Mouse (Mus musculus) hindbrain, embryonic 16.5 days (tissue): Measurements from ENCODE around the gene Ncoa7. TPM values are rescaled to one million over a fixed set of nuclear protein-coding genes. Genes with fewer than 3 reads are reported as not detected.
"Not testable (repeated sequence)": the region's sequence is repeated elsewhere in the genome, so short reads cannot be mapped to it uniquely, and the experiment has no call there.

Source experiments
- ATAC-seq: fragments of 200-750 bp; cut with Nextera tagmentation; 2 replicates; pipeline ENCODE4 v1.8.0; 2017; ENCODE audit warnings: moderate TSS enrichment, moderate library complexity
- H3K27ac ChIP-seq: fragments of 300-500 bp; sonication (generic); 2 replicates; pipeline ENCODE4 v1.5.1; 2014; ENCODE audit warnings: low read depth, mild to moderate bottlenecking, control low read depth, low read length, moderate library complexity
- H3K27me3 ChIP-seq: fragments of 300-500 bp; sonication (generic); replicated peaks from 2 replicates; pipeline ENCODE4 v1.6.1; 2014; ENCODE audit warnings: low read length; ENCODE audit not compliant: control insufficient read depth, insufficient read depth
- H3K36me3 ChIP-seq: fragments of 300-500 bp; sonication (generic); 2 replicates; pipeline ENCODE4 v1.6.1; 2014; ENCODE audit warnings: mild to moderate bottlenecking, low read length, moderate library complexity, mixed read lengths; ENCODE audit not compliant: control insufficient read depth, insufficient read depth
- H3K4me1 ChIP-seq: fragments of 300-500 bp; sonication (generic); 2 replicates; pipeline ENCODE4 v1.6.1; 2014; ENCODE audit warnings: low read depth, low read length; ENCODE audit not compliant: control insufficient read depth, insufficient read depth
- H3K4me2 ChIP-seq: fragments of 300-500 bp; sonication (generic); 2 replicates; pipeline ENCODE4 v1.6.1; 2014; ENCODE audit warnings: mild to moderate bottlenecking, low read length, control low read depth, moderate library complexity
- H3K4me3 ChIP-seq: fragments of 300-500 bp; sonication (generic); 2 replicates; pipeline ENCODE4 v1.5.1; 2014; ENCODE audit warnings: mild to moderate bottlenecking, low read length, control low read depth, moderate library complexity
- H3K9ac ChIP-seq: fragments of 300-500 bp; sonication (generic); 2 replicates; pipeline ENCODE4 v1.6.1; 2014; ENCODE audit warnings: low read depth, mild to moderate bottlenecking, control low read depth, low read length, moderate library complexity
- H3K9me3 ChIP-seq: fragments of 300-500 bp; sonication (generic); 2 replicates; pipeline ENCODE4 v1.6.1; 2014; ENCODE audit warnings: mild to moderate bottlenecking, low read length, moderate library complexity; ENCODE audit not compliant: control insufficient read depth
- WGBS: fragments of 180-500 bp; shearing (Covaris S2); extraction: QIAGEN DNeasy Blood & Tissue Kit; methylation state at CpG from one replicate; pipeline ENCODE4 v1.1.7; 2014; 5-methylcytosine and 5-hydroxymethylcytosine counted together
- polyA plus RNA-seq: library from polyadenylated mRNA; unstranded; fragments of >200 nt; fragmentation: Nextera tagmentation; extraction: Ambion mirVana; gene quantifications from 2 replicates; pipeline ENCODE4 v1.2.1, GENCODE M21; 2015

Ncoa7 gene
- polyA plus RNA-seq, 1 experiment from 2014 or later, result 26.1 TPM

DNA sequence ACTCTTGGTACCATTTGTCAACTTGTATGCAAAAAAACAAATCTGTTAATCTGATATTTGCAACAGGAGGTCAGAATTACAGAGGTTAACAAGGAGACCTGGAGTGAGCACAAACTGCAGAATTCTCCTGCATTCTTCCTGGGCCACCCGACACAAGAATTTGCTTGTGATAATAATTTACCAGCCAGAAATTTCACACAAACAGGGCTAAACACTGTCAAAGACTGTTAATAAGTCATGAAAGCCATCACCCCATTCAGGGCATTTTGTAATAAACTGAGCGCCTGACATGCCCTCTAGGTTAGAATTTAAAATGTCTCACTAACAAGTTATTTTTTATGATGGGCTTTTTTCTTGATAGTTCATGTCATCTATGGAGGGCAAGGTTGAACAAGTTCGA is 12.1 kb downstream of the Ncoa7 start:
- no peaks in the 10 kb centered on the region for H3K27me3 ChIP-seq

DNA sequence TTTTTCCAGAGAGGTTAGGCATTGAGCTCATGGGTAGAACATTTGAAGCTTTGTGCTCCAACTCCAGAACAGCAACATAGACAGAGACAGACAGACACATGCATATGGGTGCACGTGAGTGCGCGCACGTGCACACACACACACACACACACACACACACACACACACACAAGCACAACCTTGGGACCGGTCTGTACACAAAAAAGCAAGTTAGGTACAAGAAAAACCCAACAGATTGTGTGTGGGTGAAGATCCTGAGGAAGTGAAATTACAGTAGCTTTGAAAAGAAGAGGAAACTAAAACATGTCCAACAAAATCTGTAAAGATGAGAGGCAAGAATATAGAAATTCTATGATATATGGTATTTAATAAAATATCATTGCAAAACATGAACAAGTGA is 13.6 kb downstream of the Ncoa7 start:
- no peak overlapping the region for H3K27ac ChIP-seq
- H3K4me3 ChIP-seq, result no peak overlapping the region
- H3K9me3 ChIP-seq, result peaks cover 4% of the 10 kb centered on the region
- no peak for ATAC-seq
- H3K36me3 ChIP-seq, result 0 out of 2 replicates have a peak, but pooled peaks cover 4% of the 10 kb centered on the region
- WGBS, result 97% methylated on average over 5 of the region's 5 CpGs
- H3K4me1 ChIP-seq, result no peaks in the 10 kb centered on the region
- H3K27me3 ChIP-seq, result no peaks in the 10 kb centered on the region
- no peak overlapping the region for H3K4me2 ChIP-seq
- H3K9ac ChIP-seq, result no peak overlapping the region

More for the DNA sequence above, 12.1 kb downstream of the Ncoa7 start:
- H3K4me3 ChIP-seq, result no peak overlapping the region
- peaks cover 7% of the 10 kb centered on the region for H3K9me3 ChIP-seq
- no peak overlapping the region for H3K27ac ChIP-seq
- H3K4me1 ChIP-seq, result no peaks in the 10 kb centered on the region
- no peak overlapping the region for H3K4me2 ChIP-seq
- WGBS, result 92% methylated on average over 3 of the region's 3 CpGs
- ATAC-seq, result no peak
- 0 out of 2 replicates have a peak, but pooled peaks cover 5% of the 10 kb centered on the region for H3K36me3 ChIP-seq
- no peak overlapping the region for H3K9ac ChIP-seq

DNA sequence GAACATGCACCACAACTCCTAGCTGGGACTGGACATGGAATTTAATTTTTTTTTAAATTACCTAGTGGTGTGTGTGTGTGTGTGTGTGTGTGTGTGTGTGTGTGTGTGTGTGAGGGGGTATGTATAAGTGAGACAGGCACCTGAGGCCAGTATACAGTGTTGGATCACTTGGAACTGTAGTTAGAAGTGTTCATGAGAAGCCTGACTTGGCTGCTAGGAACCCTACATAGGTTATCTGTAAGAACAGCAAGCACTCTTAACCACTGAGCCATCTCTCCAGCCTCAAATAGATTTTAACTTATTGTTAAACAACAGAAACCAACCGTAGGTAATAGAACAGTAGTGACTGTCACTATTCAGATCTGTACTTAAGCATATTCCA is 14.8 kb downstream of the Ncoa7 start:
- Histone ChIP-seq H3K4me3 (no peak overlapping the region), H3K27ac (no peak overlapping the region), H3K4me1 (no peaks in the 10 kb centered on the region), H3K9me3 (no peaks in the 10 kb centered on the region), H3K9ac (no peak overlapping the region), H3K27me3 (no peaks in the 10 kb centered on the region), H3K4me2 (no peak overlapping the region), H3K36me3 (no peaks in the 10 kb centered on the region)
- 91% methylated on average over 1 of the region's 1 CpGs for WGBS
- ATAC-seq, result no peak

DNA sequence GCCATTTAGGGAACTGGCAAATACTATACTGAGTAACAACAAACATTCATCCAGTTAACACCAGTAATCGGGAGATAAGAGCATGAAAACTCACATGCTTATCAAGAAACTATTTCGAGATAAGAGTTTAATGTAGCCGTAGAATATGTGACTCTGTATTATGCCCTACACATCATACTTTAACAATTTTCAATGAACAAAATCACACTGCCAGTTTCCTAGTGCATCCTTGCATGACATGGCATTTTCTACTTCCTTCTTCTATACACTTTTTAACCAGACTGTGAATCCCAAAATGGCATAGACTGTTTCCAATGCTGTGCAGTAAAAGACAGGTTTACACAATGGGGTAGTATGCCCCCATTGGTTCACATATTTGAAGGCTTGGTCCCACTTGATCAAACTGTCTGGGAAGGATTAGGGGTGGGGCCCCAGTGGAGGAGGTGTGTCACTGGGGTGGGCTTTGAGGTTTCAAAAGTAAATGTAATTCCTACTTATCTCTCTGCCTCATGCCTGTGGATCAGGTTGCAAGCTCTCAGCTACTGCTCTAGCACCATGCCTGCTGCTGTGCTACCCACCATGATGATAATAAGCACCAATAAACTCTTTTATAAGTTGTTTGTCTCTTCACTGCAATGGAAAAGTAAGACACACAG is 15.3 kb downstream of the Ncoa7 start:
- Histone ChIP-seq H3K4me1 (no peaks in the 10 kb centered on the region), H3K9ac (no peak overlapping the region), H3K36me3 (no peaks in the 10 kb centered on the region), H3K27me3 (no peaks in the 10 kb centered on the region), H3K27ac (no peak overlapping the region), H3K4me3 (no peak overlapping the region), H3K4me2 (no peak overlapping the region), H3K9me3 (no peaks in the 10 kb centered on the region)
- no peak for ATAC-seq
- WGBS, result 98% methylated on average over 3 of the region's 3 CpGs

DNA sequence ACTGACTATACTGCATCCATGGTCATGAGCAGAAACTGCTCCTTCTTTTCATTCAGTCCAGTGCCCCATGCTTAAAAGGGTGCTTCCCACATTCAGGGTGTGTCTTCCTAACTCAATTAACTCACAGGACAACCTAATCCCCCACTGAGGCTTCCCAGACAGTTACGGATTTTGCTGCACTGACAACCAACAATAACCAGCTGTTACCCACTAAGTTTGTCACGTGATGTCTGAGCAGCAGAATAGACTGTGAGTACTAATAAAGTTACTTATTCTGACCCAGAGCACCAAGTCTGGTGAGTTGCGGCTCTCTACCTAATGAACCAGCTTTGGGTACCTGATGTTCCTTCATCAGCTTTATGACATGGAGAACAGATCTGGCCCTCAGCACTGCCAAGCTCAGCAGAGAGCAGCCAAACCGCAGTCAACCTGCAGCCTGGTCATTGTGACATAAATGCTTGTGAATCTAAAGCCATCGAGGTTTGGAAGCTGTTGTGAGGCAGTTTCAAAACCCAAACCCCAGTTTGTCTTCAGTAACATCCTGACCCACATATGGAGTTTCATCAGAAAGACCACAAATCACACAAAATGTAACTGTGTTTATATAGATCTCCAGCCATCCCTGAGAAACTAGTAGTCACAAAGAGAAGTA is 16.9 kb downstream of the Ncoa7 start:
- Histone ChIP-seq H3K36me3 (no peaks in the 10 kb centered on the region), H3K4me1 (no peaks in the 10 kb centered on the region), H3K4me3 (no peak overlapping the region), H3K27me3 (no peaks in the 10 kb centered on the region), H3K9ac (no peak overlapping the region), H3K4me2 (no peak overlapping the region), H3K27ac (no peak overlapping the region), H3K9me3 (no peaks in the 10 kb centered on the region)
- no peak for ATAC-seq
- WGBS, result 91% methylated on average over 5 of the region's 5 CpGs

DNA sequence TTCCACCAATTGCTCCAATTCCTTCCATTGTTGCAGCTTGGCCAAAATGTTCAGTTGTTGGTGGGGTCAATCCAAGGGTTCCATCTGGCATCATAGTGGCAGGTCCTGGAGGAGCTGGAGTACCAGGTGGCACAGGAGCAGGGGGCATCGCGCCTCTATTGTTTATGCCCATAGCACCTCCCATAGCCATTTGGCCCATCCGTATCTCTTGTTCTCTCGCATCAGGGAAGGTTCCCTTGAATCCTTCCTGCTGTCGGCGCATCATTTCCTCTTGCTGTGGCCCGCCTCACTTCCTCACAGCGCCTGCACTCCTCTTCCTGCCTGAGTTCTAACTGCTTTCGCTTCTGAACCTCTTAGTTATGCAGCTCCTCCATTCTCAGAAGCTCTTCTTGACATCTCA is 22.2 kb downstream of the Ncoa7 start:
- H3K27ac ChIP-seq, H3K27me3 ChIP-seq, H3K4me2 ChIP-seq, H3K9ac ChIP-seq, H3K36me3 ChIP-seq, H3K4me3 ChIP-seq, ATAC-seq, H3K4me1 ChIP-seq, H3K9me3 ChIP-seq: not testable (repeated sequence)
- 95% methylated on average over 9 of the region's 9 CpGs for WGBS

DNA sequence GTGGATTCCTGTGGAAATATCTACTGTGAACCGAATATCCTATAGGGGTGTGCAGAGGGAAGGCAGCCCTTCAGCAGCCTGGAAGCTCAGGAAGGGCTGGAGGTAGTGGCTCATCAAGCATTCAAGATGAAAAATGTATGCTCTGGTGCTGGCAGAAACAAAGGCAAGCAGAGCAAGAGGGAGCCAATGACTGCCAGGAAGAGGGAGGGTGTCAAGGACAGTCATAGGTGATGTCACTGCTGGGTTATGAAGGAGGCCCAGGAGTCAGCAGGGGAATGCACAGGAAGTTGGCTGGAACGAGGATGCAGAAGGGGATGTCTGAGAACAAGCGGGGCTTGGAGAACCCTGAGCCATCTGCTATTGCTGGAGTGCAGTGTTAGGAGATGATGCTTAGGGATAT is 24.9 kb downstream of the Ncoa7 start:
- Histone ChIP-seq H3K4me2 (no peak overlapping the region), H3K9me3 (no peaks in the 10 kb centered on the region), H3K4me3 (no peak overlapping the region), H3K4me1 (no peaks in the 10 kb centered on the region; the same call in 1 of the 2 replicates), H3K9ac (no peak overlapping the region), H3K36me3 (no peaks in the 10 kb centered on the region), H3K27me3 (no peaks in the 10 kb centered on the region), H3K27ac (no peak overlapping the region)
- WGBS, result 66% methylated on average over 3 of the region's 3 CpGs
- peak; percentile 60 for ATAC-seq

DNA sequence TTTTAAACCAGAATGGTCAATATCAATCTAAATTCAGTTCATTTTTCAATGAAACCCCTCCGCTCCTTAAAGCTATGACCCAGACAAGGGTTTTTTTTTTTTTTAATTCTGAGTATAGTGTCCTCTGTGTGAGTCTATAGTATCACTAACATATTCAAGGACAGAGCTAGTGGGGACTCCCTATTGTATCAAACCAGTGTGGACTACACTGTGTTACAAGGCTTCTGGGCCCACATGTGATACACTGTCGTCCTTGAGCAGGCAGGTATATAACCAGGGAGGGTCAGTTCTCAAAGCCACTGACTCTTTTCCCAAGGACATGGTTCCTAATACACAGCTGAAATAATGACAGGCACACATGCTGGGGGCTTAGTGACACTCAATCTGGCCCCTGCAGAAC is 27.1 kb downstream of the Ncoa7 start:
- no peak for ATAC-seq
- Histone ChIP-seq H3K9me3 (no peaks in the 10 kb centered on the region), H3K4me2 (no peak overlapping the region), H3K27me3 (no peaks in the 10 kb centered on the region), H3K27ac (no peak overlapping the region), H3K9ac (no peak overlapping the region), H3K4me3 (no peak overlapping the region), H3K36me3 (no peaks in the 10 kb centered on the region), H3K4me1 (no peaks in the 10 kb centered on the region; the same call in 1 of the 2 replicates)
- whole genome bisulfite sequencing, result 79% methylated on average over 2 of the region's 2 CpGs

DNA sequence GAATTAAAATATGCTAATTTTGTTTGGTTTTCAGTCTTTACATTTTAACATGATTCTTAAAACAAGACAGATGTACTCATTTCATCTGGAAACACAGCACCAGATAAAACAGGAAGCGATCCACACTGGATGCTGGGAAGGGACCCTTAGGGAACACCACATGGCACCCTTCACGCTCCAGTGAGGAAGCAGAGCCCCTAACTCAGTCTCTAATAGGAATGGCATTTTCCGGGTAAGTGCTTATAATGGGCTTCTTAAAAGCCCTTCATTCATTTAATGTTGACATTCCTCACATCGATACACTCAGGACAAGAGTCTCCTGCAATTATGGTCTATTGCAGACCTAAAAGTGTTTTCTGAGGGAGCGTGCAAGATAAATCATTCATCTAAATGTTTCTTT is 27.6 kb downstream of the Ncoa7 start:
- H3K27me3 ChIP-seq, result no peaks in the 10 kb centered on the region
- no peak overlapping the region for H3K9ac ChIP-seq
- H3K27ac ChIP-seq, result no peak overlapping the region
- H3K36me3 ChIP-seq, result no peaks in the 10 kb centered on the region
- H3K4me1 ChIP-seq, result no peaks in the 10 kb centered on the region; the same call in 1 of the 2 replicates
- ATAC-seq, result peak; percentile 59; the same call in 1 of the 2 replicates
- no peak overlapping the region for H3K4me2 ChIP-seq
- H3K4me3 ChIP-seq, result no peak overlapping the region
- H3K9me3 ChIP-seq, result no peaks in the 10 kb centered on the region
- 51% methylated on average over 5 of the region's 5 CpGs for WGBS
